Mouse (Mus musculus): ENCODE results near the gene Lect2.

GRCm38 (mm10) chr13:56528281-56528680, 20.0 kb downstream of the Lect2 start:
- TF ChIP-seq CTCF (IDR thresholded peaks at IDR 0.05; ENCODE audit: low read depth) (no peak), EP300 (optimal IDR thresholded peaks at IDR 0.05) (no peak)

Measured in stomach, postnatal 0 days (tissue).